Mouse (Mus musculus): ENCODE measurements around the gene Gm20662. TPM values are rescaled to one million over a fixed set of nuclear protein-coding genes. Genes with fewer than 3 reads are reported as not detected.

The Gm20662 gene
- polyA plus RNA-seq, 1 experiment from 2014 or later, result 1.3 TPM

Small RNA genes lying within 50 kb of the gene (microRNA-seq; reads per million reads assigned to microRNA genes)
- not detected for gene Mir7088

Other genes starting within 250 kb of the Gm20662 start
- gene Rbm5, start 225.4 kb upstream of the Gm20662 start, polyA plus RNA-seq (2016; fragmentation: Nextera tagmentation; extraction: Ambion mirVana), result 232 and 239 TPM in 2 replicates
- 111 TPM in 2 replicates for gene Rbm6, start 123.1 kb upstream of the Gm20662 start, polyA plus RNA-seq (2016; fragmentation: Nextera tagmentation; extraction: Ambion mirVana)
- gene Mon1a, start 108.2 kb upstream of the Gm20662 start, polyA plus RNA-seq (2016; fragmentation: Nextera tagmentation; extraction: Ambion mirVana), result 10.4 and 12.9 TPM in 2 replicates
- gene Mst1r, start 89.5 kb upstream of the Gm20662 start, polyA plus RNA-seq (2016; fragmentation: Nextera tagmentation; extraction: Ambion mirVana), result 2.5 and 3.1 TPM in 2 replicates
- not detected in 2 replicates for gene Actl11, start 67.9 kb upstream of the Gm20662 start, polyA plus RNA-seq (2016; fragmentation: Nextera tagmentation; extraction: Ambion mirVana)
- gene Camkv, start 60.7 kb upstream of the Gm20662 start, polyA plus RNA-seq (2016; fragmentation: Nextera tagmentation; extraction: Ambion mirVana), result 11.3 and 12.7 TPM in 2 replicates
- 32.3 and 33.0 TPM in 2 replicates for gene Traip, start 46.2 kb upstream of the Gm20662 start, polyA plus RNA-seq (2016; fragmentation: Nextera tagmentation; extraction: Ambion mirVana)
- gene Uba7, start 20.8 kb upstream of the Gm20662 start, polyA plus RNA-seq (2016; fragmentation: Nextera tagmentation; extraction: Ambion mirVana), result 25.4 and 29.8 TPM in 2 replicates
- gene Gm20661, start 13.3 kb upstream of the Gm20662 start, polyA plus RNA-seq (2016; fragmentation: Nextera tagmentation; extraction: Ambion mirVana), result 10.4 and 11.2 TPM in 2 replicates
- 133 and 138 TPM in 2 replicates for gene Inka1, start 10.5 kb upstream of the Gm20662 start, polyA plus RNA-seq (2016; fragmentation: Nextera tagmentation; extraction: Ambion mirVana)
- 18.6 and 19.3 TPM in 2 replicates for gene Cdhr4, start 3.9 kb upstream of the Gm20662 start, polyA plus RNA-seq (2016; fragmentation: Nextera tagmentation; extraction: Ambion mirVana)
- 80.6 and 84.4 TPM in 2 replicates for gene Ip6k1, start 6.2 kb downstream of the Gm20662 start, polyA plus RNA-seq (2016; fragmentation: Nextera tagmentation; extraction: Ambion mirVana)
- gene Gmppb, start 52.9 kb downstream of the Gm20662 start, polyA plus RNA-seq (2016; fragmentation: Nextera tagmentation; extraction: Ambion mirVana), result 22.5 and 25.5 TPM in 2 replicates
- 3.1 and 3.7 TPM in 2 replicates for gene Amigo3, start 56.8 kb downstream of the Gm20662 start, polyA plus RNA-seq (2016; fragmentation: Nextera tagmentation; extraction: Ambion mirVana)
- 0.18 and 0.51 TPM in 2 replicates for gene Mst1, start 84.1 kb downstream of the Gm20662 start, polyA plus RNA-seq (2016; fragmentation: Nextera tagmentation; extraction: Ambion mirVana)
- gene Rnf123, start 87.0 kb downstream of the Gm20662 start, polyA plus RNA-seq (2016; fragmentation: Nextera tagmentation; extraction: Ambion mirVana), result 30.5 and 38.0 TPM in 2 replicates
- 56.9 and 57.9 TPM in 2 replicates for gene Apeh, start 98.3 kb downstream of the Gm20662 start, polyA plus RNA-seq (2016; fragmentation: Nextera tagmentation; extraction: Ambion mirVana)
- 1.1 and 1.2 TPM in 2 replicates for gene Bsn, start 194.0 kb downstream of the Gm20662 start, polyA plus RNA-seq (2016; fragmentation: Nextera tagmentation; extraction: Ambion mirVana)

All from limb, embryonic 12.5 days (tissue).